Mouse (Mus musculus) liver, adult (tissue): Measurements from ENCODE around the gene Cradd.

ENCODE experiments used
- GATA4 ChIP-seq: IDR thresholded peaks from 2 replicates; pipeline ENCODE4 v1.6.1; 2014; ENCODE audit warnings: mild to moderate bottlenecking, low read length; ENCODE audit not compliant: insufficient replicate concordance

Gene Cradd

GRCm38 (mm10) chr10:95178785-95179184, 145.1 kb downstream of the Cradd start:
- TF ChIP-seq GATA4, result no peak

DNA sequence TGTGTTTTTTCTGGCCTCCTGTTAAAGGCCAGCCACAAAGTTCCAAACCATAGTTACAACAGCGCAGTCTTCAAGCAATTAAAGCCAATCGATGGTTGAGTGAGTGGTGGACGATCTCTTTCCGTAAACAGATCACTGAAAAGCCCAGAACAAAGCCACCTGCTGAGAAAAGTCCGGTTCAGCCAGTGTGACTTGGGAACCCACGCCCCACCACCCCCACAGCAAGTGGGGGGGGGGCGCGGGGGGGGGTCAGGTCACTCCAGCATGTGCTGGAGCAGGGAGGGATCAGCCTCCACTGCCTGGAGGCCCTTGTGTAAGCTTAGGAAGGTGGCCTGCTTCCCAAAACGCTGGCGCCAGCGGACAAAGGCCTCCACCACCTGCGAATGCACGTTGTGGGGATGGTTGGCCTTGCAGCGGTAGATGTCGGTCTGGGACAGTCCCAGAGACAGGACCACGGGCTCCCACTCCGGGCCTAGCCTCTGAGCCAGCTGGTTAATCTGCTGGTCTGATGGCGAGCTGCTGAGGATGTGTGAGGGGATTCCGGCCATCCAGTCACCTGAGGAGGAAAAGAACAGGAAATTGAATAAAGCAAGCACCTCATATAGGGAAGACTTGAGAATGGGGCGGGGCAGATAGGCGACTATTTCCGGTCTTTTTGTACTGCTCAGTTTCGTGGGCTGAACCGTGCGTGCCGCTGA, 148.4 kb downstream of the Cradd start:
- no peak for TF ChIP-seq GATA4

- TF ChIP-seq GATA4, result no peak
Observed at GRCm38 (mm10) chr10:95174260-95174659, 149.7 kb downstream of the Cradd start.

DNA sequence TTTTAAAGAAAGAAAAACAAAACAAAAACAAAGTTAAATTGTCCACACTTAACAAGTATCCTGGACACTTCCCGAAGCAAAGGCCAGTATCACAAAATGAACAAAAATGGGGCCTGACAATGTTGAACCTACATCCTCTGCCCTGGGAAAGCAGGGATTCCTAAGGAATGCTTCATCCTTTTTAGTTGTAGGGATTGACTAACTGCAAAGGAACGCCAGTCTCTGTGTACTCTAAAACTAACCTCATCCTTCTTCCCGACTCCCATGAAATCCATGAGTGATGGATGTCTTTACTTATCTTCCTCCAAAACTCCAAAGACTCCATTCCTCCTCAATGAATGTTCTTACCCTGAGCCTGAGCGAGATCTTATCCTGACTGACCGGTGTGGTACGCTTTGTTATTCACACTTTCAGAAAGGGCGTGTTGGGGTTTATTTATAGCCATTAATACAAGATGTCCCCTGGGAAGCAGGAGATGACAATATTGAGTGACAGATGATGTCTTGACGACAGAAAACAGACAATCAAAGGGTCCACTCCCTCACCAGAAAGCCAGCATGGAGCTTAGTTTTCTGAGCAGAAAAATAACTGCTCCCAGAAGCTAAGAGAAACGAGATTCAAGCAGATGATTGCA, 153.1 kb downstream of the Cradd start:
- no peak for TF ChIP-seq GATA4

GRCm38 (mm10) chr10:95164949-95165348, 159.0 kb downstream of the Cradd start:
- TF ChIP-seq GATA4, result no peak

DNA sequence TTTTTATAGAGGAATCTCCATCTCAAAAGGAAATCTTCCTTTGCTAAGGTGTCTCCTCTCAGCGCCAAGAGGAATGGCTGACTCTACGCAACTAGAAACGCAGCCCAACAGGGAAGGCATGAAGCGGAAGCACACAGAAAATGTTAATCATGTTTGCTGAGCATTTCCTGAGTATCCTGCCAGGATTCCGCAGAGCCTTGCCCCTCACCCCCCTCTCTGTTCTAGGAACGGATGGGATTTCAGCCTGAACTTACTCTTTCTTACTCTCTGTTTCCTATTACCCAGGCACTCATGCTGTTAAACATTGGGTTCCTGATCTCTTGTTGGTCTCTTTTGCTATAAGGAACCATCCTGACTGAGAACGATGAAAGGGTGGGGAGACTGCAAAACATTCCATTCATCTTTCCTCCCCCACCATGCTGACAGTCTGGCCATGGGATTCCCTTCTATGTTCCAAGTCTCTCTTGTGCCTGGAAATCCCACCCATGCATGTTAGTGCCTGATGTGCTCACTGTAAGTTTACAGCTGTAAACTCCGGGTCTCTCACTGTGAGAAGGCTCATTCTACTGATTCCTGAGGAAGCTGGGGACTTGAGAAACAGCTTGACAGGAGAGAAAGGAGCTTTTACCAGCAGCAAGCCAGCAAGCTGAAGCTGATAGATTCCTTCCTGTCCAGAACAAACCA, 161.1 kb downstream of the Cradd start:
- TF ChIP-seq GATA4, result peak; percentile 16; the same call in 1 of the 2 replicates

DNA sequence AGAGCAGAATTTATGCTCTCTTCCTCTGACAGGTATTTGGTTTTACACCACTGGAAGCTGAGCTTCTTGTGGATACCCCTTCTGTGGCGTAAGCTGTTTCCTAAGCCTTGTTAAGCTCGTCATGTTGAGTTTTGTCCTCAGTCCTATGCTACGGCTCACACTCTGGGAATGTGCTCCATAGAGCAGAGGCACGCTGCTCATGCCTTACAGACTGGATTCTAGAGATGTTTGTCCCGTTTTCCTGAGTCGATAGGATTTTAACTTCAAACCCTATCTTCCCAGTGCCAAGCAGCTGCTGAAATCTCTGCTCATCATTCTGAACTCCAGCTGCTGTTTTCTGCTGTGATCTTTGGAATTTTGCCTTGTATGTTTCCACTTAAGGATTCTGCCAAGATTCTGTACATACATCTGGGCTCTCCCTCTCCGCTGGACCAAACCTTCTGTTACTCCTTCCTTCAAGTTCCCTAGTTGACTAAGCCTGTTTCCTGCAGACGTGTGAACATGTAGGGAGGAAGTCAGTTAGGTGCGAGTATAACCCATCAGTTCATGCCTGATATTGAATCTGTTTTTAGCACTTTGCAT, 164.2 kb downstream of the Cradd start:
- TF ChIP-seq GATA4, result no peak

- no peak for TF ChIP-seq GATA4
Observed at GRCm38 (mm10) chr10:95156410-95156809, 167.5 kb downstream of the Cradd start.

- TF ChIP-seq GATA4, result no peak
Observed at GRCm38 (mm10) chr10:95154675-95155074, 169.3 kb downstream of the Cradd start.

GRCm38 (mm10) chr10:95153224-95153623, 170.7 kb downstream of the Cradd start:
- no peak for TF ChIP-seq GATA4

GRCm38 (mm10) chr10:95152503-95152989, 171.4 kb downstream of the Cradd start:
- TF ChIP-seq GATA4, result peak; percentile 46; the same call in 1 of the 2 replicates

DNA sequence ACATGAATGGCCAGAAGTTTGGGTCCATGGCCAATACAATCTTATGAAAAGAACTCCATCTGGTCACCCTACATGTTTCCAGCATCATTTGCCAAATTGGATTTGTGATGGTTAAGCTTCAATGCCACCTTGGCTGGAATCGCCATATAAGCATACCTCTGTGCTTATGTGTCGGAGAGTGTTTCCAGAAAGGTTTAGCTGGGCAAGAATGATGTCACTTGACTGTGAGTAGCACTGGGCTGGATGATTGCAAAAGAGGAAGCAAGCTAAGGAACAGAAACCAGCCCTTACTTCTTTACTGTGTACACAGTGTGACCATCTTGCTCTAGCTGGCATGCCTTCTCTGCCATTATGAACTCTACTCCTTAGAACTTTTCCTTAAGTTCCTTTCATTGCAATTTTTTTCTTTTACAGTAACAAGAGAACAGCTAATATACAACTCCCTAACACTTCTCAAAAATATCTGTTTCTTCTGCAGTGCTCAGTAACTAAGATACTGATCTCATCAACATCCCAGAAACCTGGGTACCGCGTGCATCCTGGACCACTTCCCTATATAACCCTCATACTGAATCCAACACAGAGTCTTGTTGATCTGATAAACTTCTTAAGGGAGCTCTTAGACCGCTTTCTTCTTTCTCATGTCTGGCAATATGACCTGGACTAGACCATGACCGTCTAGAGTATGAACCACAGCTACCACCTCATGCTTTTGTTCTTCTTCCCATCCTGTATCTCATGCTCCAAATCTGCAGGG, 172.7 kb downstream of the Cradd start:
- TF ChIP-seq GATA4, result no peak

DNA sequence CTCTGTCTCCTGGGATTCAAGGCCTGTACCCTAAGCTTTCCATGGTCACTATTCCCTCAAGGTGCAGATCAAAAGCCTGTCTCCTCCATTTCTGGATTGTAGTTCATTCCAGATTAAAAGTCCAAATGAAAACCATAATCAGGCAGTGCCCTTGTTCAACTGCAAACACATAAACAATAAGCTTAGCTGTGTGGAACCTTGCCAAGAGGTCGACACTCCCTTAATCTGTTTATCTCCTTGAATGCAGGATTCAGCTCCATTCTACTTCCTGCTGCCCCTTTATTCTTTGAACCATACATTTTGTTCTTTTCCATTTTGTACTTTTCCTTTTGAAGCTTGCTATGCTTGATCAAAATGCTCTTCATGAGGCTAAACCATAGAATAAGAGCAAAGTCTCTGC, 174.3 kb downstream of the Cradd start:
- TF ChIP-seq GATA4, result no peak

DNA sequence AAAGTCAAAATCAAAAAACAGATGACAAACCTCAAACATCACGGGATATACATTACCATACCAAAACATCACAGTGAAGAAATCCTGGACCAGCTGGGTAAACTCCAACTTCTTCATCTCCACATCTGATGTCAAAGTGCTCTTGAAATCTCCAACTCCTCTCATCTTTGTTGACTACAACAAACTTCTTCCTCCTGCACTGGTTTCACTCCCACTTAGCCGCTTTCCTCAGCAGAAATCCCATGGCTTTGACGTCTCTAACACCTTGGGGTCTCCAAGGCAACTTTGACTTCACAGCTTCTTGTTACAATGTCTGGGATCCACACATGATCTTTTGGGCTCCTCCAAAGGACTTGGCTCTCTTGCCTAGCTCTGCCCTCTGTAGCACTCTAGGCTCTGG, 175.3 kb downstream of the Cradd start:
- no peak for TF ChIP-seq GATA4
